Mouse (Mus musculus): ENCODE data around the gene Ttc9b. TPM values are rescaled to one million over a fixed set of nuclear protein-coding genes. Genes with fewer than 3 reads are reported as not detected.
"Not testable (repeated sequence)": the region's sequence is repeated elsewhere in the genome, so short reads cannot be mapped to it uniquely, and the experiment has no call there.

Gene Ttc9b
- polyA plus RNA-seq, 1 experiment from 2014 or later = 0.12 TPM

- in situ Hi-C loops (cut with MboI; ENCODE audit: low pct_unique_long_range_greater_than_20kb) = no loop called here
- no peak for TF ChIP-seq CTCF (IDR thresholded peaks at IDR 0.05)
- POLR2A ChIA-PET = no interaction called here
- H3K27me3 ChIP-seq = no peaks in the 10 kb centered on the region
- CTCF ChIA-PET = interaction anchor here (1.3 kb wide), 1 partner anchor 16 kb away, joined by 4 read pairs; no protein-coding TSS in a partner anchor
- DNase-seq (ENCODE audit: low read depth, low spot score) (no peak), ATAC-seq (no peak)
These were observed 42.8 kb upstream of the Ttc9b start for GRCm38 (mm10) chr7:27610871-27611270.

GRCm38 (mm10) chr7:27612940-27613339, 40.8 kb upstream of the Ttc9b start:
- ATAC-seq = no peak
- ChIA-PET CTCF (interaction anchor here (1.5 to 1.7 kb wide), 3 partner anchors 9 to 14 kb away, joined by 3 to 8 read pairs (median 4); no protein-coding TSS in a partner anchor), POLR2A (interaction anchor here (0.6 to 1.2 kb wide), 3 partner anchors 9 to 21 kb away, joined by 3 to 8 read pairs (median 3); no protein-coding TSS in a partner anchor)
- no peak for TF ChIP-seq CTCF (IDR thresholded peaks at IDR 0.05)
- H3K27me3 ChIP-seq = no peaks in the 10 kb centered on the region
- no peak for DNase-seq (ENCODE audit: low read depth, low spot score)
- in situ Hi-C loops (cut with MboI; ENCODE audit: low pct_unique_long_range_greater_than_20kb) = no loop called here

- ATAC-seq (no peak), DNase-seq (ENCODE audit: low read depth, low spot score) (no peak)
- ChIA-PET CTCF (interaction anchor here (1.7 kb wide), 1 partner anchor 15 kb away, joined by 8 read pairs; no protein-coding TSS in a partner anchor), POLR2A (no interaction called here)
- in situ Hi-C loops (cut with MboI; ENCODE audit: low pct_unique_long_range_greater_than_20kb) = no loop called here
- TF ChIP-seq CTCF (IDR thresholded peaks at IDR 0.05) = no peak
- H3K27me3 ChIP-seq = no peaks in the 10 kb centered on the region
These were observed 39.8 kb upstream of the Ttc9b start for GRCm38 (mm10) chr7:27613751-27614499.

GRCm38 (mm10) chr7:27621028-27621427, 32.7 kb upstream of the Ttc9b start:
- no peaks in the 10 kb centered on the region for H3K27me3 ChIP-seq
- TF ChIP-seq CTCF (IDR thresholded peaks at IDR 0.05) = no peak
- ChIA-PET POLR2A (no interaction called here), CTCF (no interaction called here)
- no peak for ATAC-seq
- no peak for DNase-seq (ENCODE audit: low read depth, low spot score)
- in situ Hi-C loops (cut with MboI; ENCODE audit: low pct_unique_long_range_greater_than_20kb) = no loop called here

- no peaks in the 10 kb centered on the region for H3K27me3 ChIP-seq
- ChIA-PET CTCF (interaction anchor here (0.9 to 1.5 kb wide), 2 partner anchors 11 to 17 kb away, joined by 3 to 4 read pairs; no protein-coding TSS in a partner anchor), POLR2A (interaction anchor here (0.6 kb wide), 1 partner anchor 9 kb away, joined by 3 read pairs; no protein-coding TSS in a partner anchor)
- DNase-seq (ENCODE audit: low read depth, low spot score) (no peak), ATAC-seq (no peak)
- TF ChIP-seq CTCF (IDR thresholded peaks at IDR 0.05) = no peak
- in situ Hi-C loops (cut with MboI; ENCODE audit: low pct_unique_long_range_greater_than_20kb) = no loop called here
These were observed 31.5 kb upstream of the Ttc9b start for GRCm38 (mm10) chr7:27622234-27622633.

- no peak for TF ChIP-seq CTCF (IDR thresholded peaks at IDR 0.05)
- ATAC-seq = no peak
- no peaks in the 10 kb centered on the region for H3K27me3 ChIP-seq
- no peak for DNase-seq (ENCODE audit: low read depth, low spot score)
- in situ Hi-C loops (cut with MboI; ENCODE audit: low pct_unique_long_range_greater_than_20kb) = no loop called here
- ChIA-PET CTCF (no interaction called here), POLR2A (no interaction called here)
These were observed 28.7 kb upstream of the Ttc9b start for GRCm38 (mm10) chr7:27624967-27625366.

- ChIA-PET POLR2A (no interaction called here), CTCF (interaction anchor here (1.3 kb wide), 1 partner anchor 9 kb away, joined by 3 read pairs; no protein-coding TSS in a partner anchor)
- no peak for ATAC-seq
- no peak for DNase-seq (ENCODE audit: low read depth, low spot score)
- no peaks in the 10 kb centered on the region for H3K27me3 ChIP-seq
- TF ChIP-seq CTCF (IDR thresholded peaks at IDR 0.05) = no peak
- in situ Hi-C loops (cut with MboI; ENCODE audit: low pct_unique_long_range_greater_than_20kb) = no loop called here
These were observed 26.0 kb upstream of the Ttc9b start for GRCm38 (mm10) chr7:27627707-27628106.

GRCm38 (mm10) chr7:27628190-27628589, 25.5 kb upstream of the Ttc9b start:
- DNase-seq (ENCODE audit: low read depth, low spot score) (no peak), ATAC-seq (no peak)
- no peak for TF ChIP-seq CTCF (IDR thresholded peaks at IDR 0.05)
- ChIA-PET CTCF (interaction anchor here (1.3 kb wide), 1 partner anchor 9 kb away, joined by 3 read pairs; no protein-coding TSS in a partner anchor), POLR2A (no interaction called here)
- in situ Hi-C loops (cut with MboI; ENCODE audit: low pct_unique_long_range_greater_than_20kb) = no loop called here
- H3K27me3 ChIP-seq = no peaks in the 10 kb centered on the region

- in situ Hi-C loops (cut with MboI; ENCODE audit: low pct_unique_long_range_greater_than_20kb); CTCF ChIA-PET; H3K27me3 ChIP-seq; DNase-seq (ENCODE audit: low read depth, low spot score); POLR2A ChIA-PET; ATAC-seq: not testable (repeated sequence)
These were observed 24.9 kb upstream of the Ttc9b start for GRCm38 (mm10) chr7:27628816-27629215.

GRCm38 (mm10) chr7:27631439-27631838, 22.3 kb upstream of the Ttc9b start:
- POLR2A ChIA-PET = interaction anchor here (0.6 kb wide), 1 partner anchor 18 kb away, joined by 8 read pairs; no protein-coding TSS in a partner anchor
- DNase-seq (ENCODE audit: low read depth, low spot score) (no peak), ATAC-seq (no peak)
- no peak for TF ChIP-seq CTCF (IDR thresholded peaks at IDR 0.05)
- no peaks in the 10 kb centered on the region for H3K27me3 ChIP-seq
- in situ Hi-C loops (cut with MboI; ENCODE audit: low pct_unique_long_range_greater_than_20kb) = no loop called here
- CTCF ChIA-PET = no interaction called here

- H3K27me3 ChIP-seq = no peaks in the 10 kb centered on the region
- ATAC-seq (no peak), DNase-seq (ENCODE audit: low read depth, low spot score) (no peak)
- ChIA-PET POLR2A (interaction anchor here (0.7 to 1.1 kb wide), 2 partner anchors 26 to 41 kb away, joined by 3 to 4 read pairs; no protein-coding TSS in a partner anchor), CTCF (interaction anchor here (1.2 kb wide), 1 partner anchor 11 kb away, joined by 3 read pairs; no protein-coding TSS in a partner anchor)
- no peak for TF ChIP-seq CTCF (IDR thresholded peaks at IDR 0.05)
- in situ Hi-C loops (cut with MboI; ENCODE audit: low pct_unique_long_range_greater_than_20kb) = no loop called here
These were observed 20.5 kb upstream of the Ttc9b start for GRCm38 (mm10) chr7:27633166-27633565.
